Mouse (Mus musculus) liver, embryonic 16.5 days (tissue): ENCODE measurements around the gene Serping1. TPM values are rescaled to one million over a fixed set of nuclear protein-coding genes. Genes with fewer than 3 reads are reported as not detected.

Source experiments
- ATAC-seq: fragments of 200-750 bp; cut with Nextera tagmentation; 2 replicates; pipeline ENCODE4 v1.8.0; 2017; ENCODE audit warnings: low read depth, mild to moderate bottlenecking, moderate number of reproducible peaks, moderate library complexity
- H3K27ac ChIP-seq: fragments of 300-500 bp; sonication (generic); 2 replicates; pipeline ENCODE4 v1.5.1; 2014; ENCODE audit warnings: mild to moderate bottlenecking, low read length
- H3K27me3 ChIP-seq: fragments of 300-500 bp; sonication (generic); 2 replicates; pipeline ENCODE4 v1.6.1; 2014; ENCODE audit warnings: low read depth, low read length, mixed read lengths; ENCODE audit not compliant: control insufficient read depth, insufficient read depth
- H3K36me3 ChIP-seq: fragments of 300-500 bp; sonication (generic); 2 replicates; pipeline ENCODE4 v1.6.1; 2014; ENCODE audit warnings: mild to moderate bottlenecking; ENCODE audit not compliant: control insufficient read depth, insufficient read depth
- H3K4me1 ChIP-seq: fragments of 300-500 bp; sonication (generic); 2 replicates; pipeline ENCODE4 v1.6.1; 2014; ENCODE audit warnings: low read depth, low read length, mixed read lengths; ENCODE audit not compliant: control insufficient read depth
- H3K4me2 ChIP-seq: fragments of 300-500 bp; sonication (generic); 2 replicates; pipeline ENCODE4 v1.6.1; 2014; ENCODE audit warnings: low read depth, low read length, mixed read lengths
- H3K4me3 ChIP-seq: fragments of 300-500 bp; sonication (generic); 2 replicates; pipeline ENCODE4 v1.5.1; 2014; ENCODE audit warnings: low read depth, mild to moderate bottlenecking, low read length
- H3K9ac ChIP-seq: fragments of 300-500 bp; sonication (generic); 2 replicates; pipeline ENCODE4 v1.6.1; 2014; ENCODE audit warnings: low read depth, low read length
- H3K9me3 ChIP-seq: fragments of 300-500 bp; sonication (generic); replicated peaks from 2 replicates; pipeline ENCODE4 v1.6.1; 2016; ENCODE audit warnings: low read length; ENCODE audit not compliant: control insufficient read depth
- WGBS: fragments of 180-500 bp; shearing (Covaris S2); extraction: QIAGEN DNeasy Blood & Tissue Kit; methylation state at CpG from one replicate; pipeline ENCODE4 v1.1.7; 2014; ENCODE audit not compliant: insufficient replicate concordance; 5-methylcytosine and 5-hydroxymethylcytosine counted together
- microRNA counts: library from miRNA; unstranded; fragments of <30 nt; microRNA quantifications from one replicate; lab custom pipeline; 2016
- microRNA-seq: library from miRNA; unstranded; fragments of <30 nt; microRNA quantifications from one replicate; pipeline ENCODE4, GENCODE M21; 2016
- polyA plus RNA-seq: library from polyadenylated mRNA; unstranded; fragments of >200 nt; fragmentation: Nextera tagmentation; extraction: Ambion mirVana; gene quantifications from 2 replicates; pipeline ENCODE4 v1.2.1, GENCODE M21; 2015

Serping1 gene
- polyA plus RNA-seq, 1 experiment from 2014 or later, result 133 TPM

- no peaks in the 10 kb centered on the region for H3K9me3 ChIP-seq
- H3K4me2 ChIP-seq, result peak overlapping the region; percentile 96
- peaks cover 7% of the 10 kb centered on the region for H3K36me3 ChIP-seq
- H3K9ac ChIP-seq, result peak overlapping the region; percentile 99
- WGBS, result 14% methylated on average over 9 of the region's 9 CpGs
- H3K4me3 ChIP-seq, result peak overlapping the region; percentile 99
- H3K27ac ChIP-seq, result peak overlapping the region; percentile 98
- ATAC-seq, result no peak
- no peaks in the 10 kb centered on the region for H3K27me3 ChIP-seq
- H3K4me1 ChIP-seq, result peaks cover 27% of the 10 kb centered on the region
Measured at GRCm38 (mm10) chr2:84716423-84717355, 58.6 kb downstream of the Serping1 start.

- ATAC-seq, result peak; percentile 81
- Histone ChIP-seq H3K9ac (peak overlapping the region; percentile 99), H3K36me3 (peaks cover 4% of the 10 kb centered on the region), H3K27ac (peak overlapping the region; percentile 98), H3K4me3 (peak overlapping the region; percentile 99), H3K4me1 (peaks cover 20% of the 10 kb centered on the region), H3K4me2 (peak overlapping the region; percentile 96), H3K9me3 (no peaks in the 10 kb centered on the region), H3K27me3 (no peaks in the 10 kb centered on the region)
- under 1% methylated on average over 33 of the region's 33 CpGs for WGBS
Measured at GRCm38 (mm10) chr2:84715562-84716361, 59.5 kb downstream of the Serping1 start.

MicroRNA genes within 50 kb of the gene (microRNA counts, 519-probe panel; counts per million panel counts)
- microRNA mmu-miR-130a (lab: Ali Mortazavi, UCI), result 4,177 counts per million, percentile 98 among the panel's probes with 10 or more counts

Small RNA genes lying within 50 kb of the gene (microRNA-seq; reads per million reads assigned to microRNA genes)
- gene Mir130a, result 24,001 reads per million, percentile 97 among the genes with 10 or more reads in this experiment

Other genes starting within 250 kb of the Serping1 start
- 14.9 and 16.0 TPM in 2 replicates for gene Ctnnd1, start 124.7 kb downstream of the Serping1 start, polyA plus RNA-seq
- gene Btbd18, start 116.4 kb downstream of the Serping1 start, polyA plus RNA-seq, result 0.04 TPM in 2 replicates
- 66.4 and 73.3 TPM in 2 replicates for gene Selenoh, start 104.7 kb downstream of the Serping1 start, polyA plus RNA-seq
- not detected in 2 replicates for gene Gm28635, start 97.4 kb downstream of the Serping1 start, polyA plus RNA-seq
- gene Med19, start 97.0 kb downstream of the Serping1 start, polyA plus RNA-seq, result 17.1 TPM in 2 replicates
- gene Tmx2, start 96.3 kb downstream of the Serping1 start, polyA plus RNA-seq, result 69.7 and 76.5 TPM in 2 replicates
- gene Zdhhc5, start 60.3 kb downstream of the Serping1 start, polyA plus RNA-seq, result 17.7 and 18.9 TPM in 2 replicates
- 49.7 and 56.2 TPM in 2 replicates for gene Clp1, start 48.1 kb downstream of the Serping1 start, polyA plus RNA-seq
- gene Ypel4, start 41.4 kb downstream of the Serping1 start, polyA plus RNA-seq, result 69.6 and 79.1 TPM in 2 replicates
- gene Gm19426, start 31.8 kb downstream of the Serping1 start, polyA plus RNA-seq, result 0.89 and 0.95 TPM in 2 replicates
- 486 and 542 TPM in 2 replicates for gene Ube2l6, start 23.4 kb upstream of the Serping1 start, polyA plus RNA-seq
- 0.47 and 0.50 TPM in 2 replicates for gene Smtnl1, start 47.2 kb upstream of the Serping1 start, polyA plus RNA-seq
- gene Timm10, start 51.6 kb upstream of the Serping1 start, polyA plus RNA-seq, result 27.3 and 29.8 TPM in 2 replicates
- gene Slc43a1, start 63.4 kb upstream of the Serping1 start, polyA plus RNA-seq, result 185 and 205 TPM in 2 replicates
- gene Rtn4rl2, start 111.3 kb upstream of the Serping1 start, polyA plus RNA-seq, result not detected in 2 replicates
- 100 and 103 TPM in 2 replicates for gene Slc43a3, start 161.1 kb upstream of the Serping1 start, polyA plus RNA-seq
- 71.0 and 84.0 TPM in 2 replicates for gene Prg2, start 205.0 kb upstream of the Serping1 start, polyA plus RNA-seq
- 5.0 and 5.6 TPM in 2 replicates for gene Prg3, start 212.8 kb upstream of the Serping1 start, polyA plus RNA-seq